Mouse (Mus musculus): ENCODE measurements around the gene Erg28.

Gene Erg28

DNA sequence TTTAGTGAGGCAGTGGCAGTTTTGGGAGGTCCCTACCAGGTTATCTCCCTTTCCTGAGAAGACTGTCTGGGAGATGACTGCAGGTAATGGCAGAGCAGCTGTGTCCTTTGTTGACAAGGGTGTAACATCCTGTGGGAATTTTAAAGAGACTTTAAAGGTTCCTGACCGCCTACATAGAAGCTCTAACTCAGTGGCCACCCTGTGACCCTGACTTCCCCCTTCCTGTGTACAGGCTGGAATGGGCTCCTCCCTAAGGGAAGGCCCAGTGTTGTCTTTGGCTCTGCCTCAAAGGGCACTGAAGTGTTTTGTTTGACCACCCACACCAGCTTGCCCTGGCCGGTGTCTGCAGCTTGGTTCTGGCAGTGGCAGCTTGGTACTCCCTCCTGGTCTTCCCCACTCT, 10.8 kb downstream of the Erg28 start:
- no peak for DNase-seq (ENCODE audit: low spot score)

GRCm38 (mm10) chr12:85811676-85812075, 12.7 kb downstream of the Erg28 start:
- DNase-seq (ENCODE audit: low spot score): no peak

DNA sequence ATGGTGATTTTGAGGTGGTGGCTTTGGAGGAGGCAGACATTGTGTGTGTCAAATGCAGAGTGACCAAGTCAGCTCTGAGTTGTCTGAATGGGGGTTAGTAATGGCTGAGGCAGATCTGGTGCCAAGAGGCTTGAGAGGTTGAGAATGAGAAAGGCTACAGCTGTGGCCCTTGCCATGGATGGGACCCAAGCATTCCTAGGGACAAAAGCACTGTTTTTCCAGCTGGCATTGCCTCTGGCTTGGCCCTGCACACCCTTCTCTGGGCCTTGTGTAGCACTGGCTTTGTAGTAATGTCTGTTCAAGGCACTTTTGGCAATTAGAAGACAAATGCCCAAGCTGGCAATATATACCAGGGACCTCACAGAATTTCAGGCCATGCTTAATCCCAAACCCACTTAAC, 13.4 kb downstream of the Erg28 start:
- DNase-seq (ENCODE audit: low spot score): no peak

- DNase-seq (ENCODE audit: low spot score): no peak
These were observed 14.6 kb downstream of the Erg28 start for GRCm38 (mm10) chr12:85809726-85810125.

GRCm38 (mm10) chr12:85800031-85800430, 24.3 kb downstream of the Erg28 start:
- DNase-seq (ENCODE audit: low spot score): no peak

- no peak for DNase-seq (ENCODE audit: low spot score)
These were observed 28.8 kb downstream of the Erg28 start for GRCm38 (mm10) chr12:85795551-85795950.

- DNase-seq (ENCODE audit: low spot score): no peak
These were observed 30.3 kb downstream of the Erg28 start for GRCm38 (mm10) chr12:85794094-85794493.

- no peak for DNase-seq (ENCODE audit: low spot score)
These were observed 31.5 kb downstream of the Erg28 start for GRCm38 (mm10) chr12:85792821-85793346.

GRCm38 (mm10) chr12:85792158-85792557, 32.2 kb downstream of the Erg28 start:
- no peak for DNase-seq (ENCODE audit: low spot score)

- no peak for DNase-seq (ENCODE audit: low spot score)
These were observed 39.2 kb downstream of the Erg28 start for GRCm38 (mm10) chr12:85784916-85785815.

GRCm38 (mm10) chr12:85781606-85782005, 42.7 kb downstream of the Erg28 start:
- no peak for DNase-seq (ENCODE audit: low spot score)

- DNase-seq (ENCODE audit: low spot score): no peak
These were observed 44.6 kb downstream of the Erg28 start for GRCm38 (mm10) chr12:85779707-85780106.

DNA sequence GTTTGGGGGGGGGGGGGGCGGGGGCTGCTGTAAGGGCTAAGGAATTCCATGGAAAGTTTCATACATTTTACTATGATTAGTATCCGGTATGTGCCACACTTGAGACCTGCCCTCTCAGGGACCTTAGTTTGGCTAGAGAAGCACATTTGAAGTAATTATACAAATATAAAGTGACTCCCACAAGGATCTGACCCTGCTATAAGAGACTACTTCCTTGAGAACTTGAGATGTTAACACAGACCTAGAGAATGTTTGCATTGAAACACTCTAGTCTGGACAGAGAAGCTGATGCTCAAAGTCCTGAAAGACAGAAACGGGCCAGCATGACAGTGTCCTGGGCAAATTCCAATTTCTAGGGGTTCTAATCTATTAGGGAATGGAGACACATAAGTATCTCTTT, 45.4 kb downstream of the Erg28 start:
- no peak for DNase-seq (ENCODE audit: low spot score)

DNA sequence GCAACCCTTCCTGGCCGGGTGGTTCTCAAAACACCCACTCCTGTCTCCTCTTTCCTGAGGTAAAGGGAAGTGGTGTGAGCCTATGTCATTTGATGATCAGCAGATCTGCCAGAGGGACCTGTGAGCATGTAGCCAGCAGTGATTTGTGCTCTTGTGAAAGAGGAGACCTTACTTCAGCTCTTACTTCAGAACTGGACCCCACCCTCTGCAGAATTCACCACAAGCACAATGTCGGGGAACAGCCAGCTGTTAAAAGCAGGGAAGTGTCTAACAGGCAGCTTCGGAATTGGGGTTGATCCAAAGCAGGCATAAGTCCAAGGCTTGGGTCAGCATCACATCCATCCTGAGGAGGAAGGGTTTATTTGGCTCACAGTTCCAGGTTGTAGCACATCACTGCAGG, 53.0 kb downstream of the Erg28 start:
- no peak for DNase-seq (ENCODE audit: low spot score)

DNA sequence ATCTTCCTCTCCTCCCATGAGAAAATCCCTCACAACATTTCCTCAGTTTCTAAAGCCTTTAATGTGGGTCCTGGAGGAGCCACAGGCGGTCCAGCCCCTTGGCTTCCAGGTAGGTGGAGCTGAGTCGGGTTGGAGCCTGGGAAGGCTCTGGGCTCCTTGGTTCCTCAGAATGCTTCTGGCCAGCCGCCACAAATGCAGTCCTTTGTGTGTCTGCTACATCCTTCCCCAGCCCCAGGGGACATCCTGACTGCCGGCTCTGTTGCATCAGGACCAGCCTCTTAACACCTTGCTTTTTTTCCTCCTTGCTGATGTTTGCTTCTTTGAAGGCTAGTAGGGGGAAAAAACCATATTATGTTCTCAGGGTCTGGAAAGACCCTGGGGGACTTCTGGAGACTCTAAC, 56.6 kb downstream of the Erg28 start:
- no peak for DNase-seq (ENCODE audit: low spot score)

DNA sequence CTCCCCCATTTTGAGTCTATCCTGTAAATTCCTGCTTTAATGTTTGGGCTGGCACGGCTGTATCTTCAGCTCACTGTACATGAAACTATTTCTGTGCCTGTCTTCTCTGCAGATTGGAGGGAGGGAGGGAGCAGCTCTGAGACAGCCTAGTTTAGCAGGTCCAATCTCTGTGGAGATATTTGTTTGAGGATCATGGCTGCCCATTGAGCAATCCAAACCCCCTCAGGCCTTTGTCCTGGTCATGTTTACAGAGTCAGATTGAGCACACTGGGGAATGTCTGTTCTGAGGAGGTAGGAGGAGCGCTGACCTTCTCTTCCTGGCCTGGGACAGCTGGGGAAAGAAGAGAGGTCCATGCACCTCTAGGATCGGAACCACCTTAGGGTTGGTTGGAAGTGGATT, 58.1 kb downstream of the Erg28 start:
- DNase-seq (ENCODE audit: low spot score): no peak

Measured in spleen, adult 12 weeks (tissue).